12 mouse cellular contexts compared by ENCODE assay signal in genomic region chr2:132427160-132427941, GRCm38 (mm10). TPM values are rescaled to one million over a fixed set of nuclear protein-coding genes. Genes with fewer than 3 reads are reported as not detected.
DNase-seq lines count a peak whose midpoint lies in the region; ATAC-seq and TF ChIP-seq lines count a peak whose summit lies in the region.
"Had no signal": no experiment of that assay in that cellular context is flagged by ENCODE, and none has a peak within 500 bp of the region (broad histone marks: within the 10 kb centered on the region; RNA-seq: fewer than 3 reads in every experiment).

No protein-coding gene starts in this region.

- DNase-seq in kidney, postnatal 0 days (ENCODE audit: low spot score) = peak; percentile 44
- no peak for DNase-seq in kidney, postnatal 25 days
- DNase-seq in A20 (ENCODE audit: low read depth, low spot score) = peak; percentile 79
- peak; percentile 43 for DNase-seq in Muller cell, postnatal 12 days (ENCODE audit: inconsistent ontology term)
- DNase-seq in forebrain, embryonic 14.5 days (ENCODE audit: low spot score) = peak; percentile 89
- no peak for DNase-seq in B cell, adult 2 months
- no peak for DNase-seq in gastrocnemius, postnatal 4 days (ENCODE audit: low spot score in 2 of 2)
- no peak for DNase-seq in spleen, postnatal 36 days (ENCODE audit: low spot score in 2 of 2)
- DNase-seq: adrenal gland, postnatal 36 days; right cerebral cortex, postnatal 14 days had no signal

- WGBS in kidney, postnatal 0 days = 46% methylated on average over 17 of the region's 17 CpGs
- WGBS in forebrain, embryonic 14.5 days = 29% methylated on average over 17 of the region's 17 CpGs

- no peak overlapping the region for H3K9ac ChIP-seq in kidney, postnatal 0 days (ENCODE audit: low read depth, low read length)
- H3K9ac ChIP-seq in forebrain, embryonic 14.5 days (ENCODE audit: low read length) = peak overlapping the region; percentile 40; the same call in 1 of the 2 replicates
- H3K9ac ChIP-seq: limb, embryonic 13.5 days had no signal

- TF ChIP-seq CTCF in kidney, postnatal 0 days (IDR thresholded peaks at IDR 0.05; ENCODE audit: low read depth) = no peak

- H3K27ac ChIP-seq in kidney, postnatal 0 days = no peak overlapping the region
- peak overlapping the region; percentile 78 for H3K27ac ChIP-seq in forebrain, embryonic 14.5 days (ENCODE audit: low read depth, low read length)
- H3K27ac ChIP-seq: limb, embryonic 13.5 days had no signal

- H3K4me1 ChIP-seq in kidney, postnatal 0 days (replicated peaks; ENCODE audit: insufficient read depth, low read length) = 0 out of 2 replicates have a peak, but pooled peaks cover 6% of the 10 kb centered on the region
- H3K4me1 ChIP-seq in forebrain, embryonic 14.5 days (ENCODE audit: control insufficient read depth, insufficient read depth, low read length) = peaks cover 12% of the 10 kb centered on the region; the same call in 1 of the 2 replicates

- 0 out of 2 replicates have a peak overlapping the region, but pooled peaks have one; percentile 21 for H3K4me2 ChIP-seq in kidney, postnatal 0 days (ENCODE audit: low read length)
- H3K4me2 ChIP-seq in forebrain, embryonic 14.5 days (ENCODE audit: low read length) = peak overlapping the region; percentile 34
- H3K4me2 ChIP-seq: limb, embryonic 13.5 days had no signal

- no peak overlapping the region for H3K4me3 ChIP-seq in kidney, postnatal 0 days (replicated peaks; ENCODE audit: low read depth, low read length)
- H3K4me3 ChIP-seq in forebrain, embryonic 14.5 days (ENCODE audit: low read depth, low read length) = no peak overlapping the region
- H3K4me3 ChIP-seq: limb, embryonic 13.5 days had no signal

- H3K27me3 ChIP-seq in kidney, postnatal 0 days (ENCODE audit: insufficient read depth, low read length) = no peaks in the 10 kb centered on the region
- H3K27me3 ChIP-seq in forebrain, embryonic 14.5 days (replicated peaks; ENCODE audit: control insufficient read depth, insufficient read depth, low read length) = no peaks in the 10 kb centered on the region
- H3K27me3 ChIP-seq: limb, embryonic 13.5 days had no signal

- no peaks in the 10 kb centered on the region for H3K9me3 ChIP-seq in kidney, postnatal 0 days (replicated peaks; ENCODE audit: low read length)
- H3K9me3 ChIP-seq in forebrain, embryonic 14.5 days (replicated peaks; ENCODE audit: control insufficient read depth, low read length) = no peaks in the 10 kb centered on the region
- H3K9me3 ChIP-seq: limb, embryonic 13.5 days had no signal

- ATAC-seq in kidney, postnatal 0 days (replicated peaks; ENCODE audit: low FRiP score, low read depth) = no peak
- ATAC-seq in forebrain, embryonic 14.5 days = peak; percentile 86

- H3K36me3 ChIP-seq in kidney, postnatal 0 days (ENCODE audit: insufficient read depth, low read length) = no peaks in the 10 kb centered on the region
- H3K36me3 ChIP-seq in forebrain, embryonic 14.5 days (ENCODE audit: control insufficient read depth, insufficient read depth, low read length) = no peaks in the 10 kb centered on the region
- H3K36me3 ChIP-seq: limb, embryonic 13.5 days had no signal

RNA-seq across cellular contexts. Expression of gene Prokr2, which starts 42.1 kb away (rescaled TPM):
- polyA plus RNA-seq in kidney, postnatal 0 days (2015; fragmentation: Nextera tagmentation; extraction: Ambion mirVana) = 0.08 and 0.18 TPM in 2 replicates
- 6.5 and 8.6 TPM in 2 replicates for polyA plus RNA-seq in forebrain, embryonic 14.5 days (2014; fragmentation: Nextera tagmentation; extraction: Ambion mirVana)
- not detected for total RNA-seq in gastrocnemius, postnatal 4 days (2021)
- total RNA-seq: megakaryocyte-erythroid progenitor cell, adult 5-6 weeks had no signal

Comparison
In these comparisons a context has a peak if more than half of its experiments do, and no peak if none do; other contexts are left out.
1. DNase-seq: peak in kidney, postnatal 0 days (single experiment), A20 (single experiment), Muller cell, postnatal 12 days (single experiment) and forebrain, embryonic 14.5 days (single experiment); none in kidney, postnatal 25 days (0 of 2), B cell, adult 2 months (0 of 2), gastrocnemius, postnatal 4 days (0 of 2) and spleen, postnatal 36 days (0 of 2).